Mouse (Mus musculus) forebrain, embryonic 14.5 days (tissue): ENCODE measurements around the gene Gm13090. TPM values are rescaled to one million over a fixed set of nuclear protein-coding genes. Genes with fewer than 3 reads are reported as not detected.

ENCODE experiments used
- ATAC-seq: fragments of 200-750 bp; cut with Nextera tagmentation; 2 replicates; pipeline ENCODE4 v1.8.0; 2017; ENCODE audit warnings: mild to moderate bottlenecking, moderate library complexity
- DNase-seq: peaks from one replicate; pipeline ENCODE4 v3.0.0-alpha.2; 2015; ENCODE audit warnings: low spot score
- H3K27ac ChIP-seq: fragments of 300-500 bp; sonication (generic); 2 replicates; pipeline ENCODE4 v1.5.1; 2014; ENCODE audit warnings: low read depth, mild to moderate bottlenecking, control low read depth, low read length, moderate library complexity
- H3K27me3 ChIP-seq: fragments of 300-500 bp; sonication (generic); replicated peaks from 2 replicates; pipeline ENCODE4 v1.6.1; 2014; ENCODE audit warnings: low read length, control low read depth, mixed read lengths; ENCODE audit not compliant: control insufficient read depth, insufficient read depth
- H3K36me3 ChIP-seq: fragments of 300-500 bp; sonication (generic); 2 replicates; pipeline ENCODE4 v1.6.1; 2014; ENCODE audit warnings: low read length, control low read depth; ENCODE audit not compliant: control insufficient read depth, insufficient read depth
- H3K4me1 ChIP-seq: fragments of 300-500 bp; sonication (generic); 2 replicates; pipeline ENCODE4 v1.6.1; 2014; ENCODE audit warnings: antibody characterized with exemption, low read length, control low read depth; ENCODE audit not compliant: control insufficient read depth, insufficient read depth
- H3K4me2 ChIP-seq: fragments of 300-500 bp; sonication (generic); 2 replicates; pipeline ENCODE4 v1.6.1; 2014; ENCODE audit warnings: mild to moderate bottlenecking, control low read depth, low read length
- H3K4me3 ChIP-seq: fragments of 300-500 bp; sonication (generic); 2 replicates; pipeline ENCODE4 v1.5.1; 2014; ENCODE audit warnings: low read depth, low read length, control low read depth
- H3K9ac ChIP-seq: fragments of 300-500 bp; sonication (generic); 2 replicates; pipeline ENCODE4 v1.6.1; 2014; ENCODE audit warnings: mild to moderate bottlenecking, low read length, control low read depth, moderate library complexity
- H3K9me3 ChIP-seq: fragments of 300-500 bp; sonication (generic); replicated peaks from 2 replicates; pipeline ENCODE4 v1.6.1; 2016; ENCODE audit warnings: low read length, control low read depth, mixed read lengths; ENCODE audit not compliant: control insufficient read depth
- WGBS: fragments of 180-500 bp; shearing (Covaris S2); extraction: QIAGEN DNeasy Blood & Tissue Kit; methylation state at CpG from one replicate; pipeline ENCODE4 v1.1.7; 2014; 5-methylcytosine and 5-hydroxymethylcytosine counted together
- polyA plus RNA-seq: library from polyadenylated mRNA; unstranded; fragments of >200 nt; fragmentation: Nextera tagmentation; extraction: Ambion mirVana; gene quantifications from 2 replicates; pipeline ENCODE4 v1.2.1, GENCODE M21; 2014

The Gm13090 gene
- polyA plus RNA-seq, 1 experiment from 2014 or later, result not detected

DNA sequence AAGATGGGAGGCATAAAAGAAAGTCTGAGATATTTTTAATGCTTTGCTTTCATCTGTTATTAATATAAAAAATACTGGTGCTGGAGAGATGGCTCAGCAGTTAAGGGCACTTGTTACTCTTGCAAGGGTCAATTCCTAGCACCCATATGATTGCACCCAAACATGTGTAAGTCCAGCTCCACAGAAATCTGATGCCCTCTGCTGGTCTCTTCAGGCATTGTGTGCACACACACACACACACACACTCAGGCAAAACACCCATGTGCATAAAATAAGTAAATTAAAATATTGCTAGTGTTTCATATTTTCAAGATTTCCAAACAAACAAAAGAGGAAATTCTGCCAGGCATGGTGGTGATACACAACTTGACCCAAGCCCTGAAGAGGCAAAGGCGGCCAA is 2.0 kb upstream of the Gm13090 start:
- DNase-seq (no peak), ATAC-seq (no peak)
- 90% methylated on average over 1 of the region's 1 CpGs for WGBS
- no peak overlapping the region for H3K9ac ChIP-seq
- no peaks in the 10 kb centered on the region for H3K27me3 ChIP-seq
- H3K4me1 ChIP-seq, result 0 out of 2 replicates have a peak, but pooled peaks cover 2% of the 10 kb centered on the region
- no peak overlapping the region for H3K4me2 ChIP-seq
- no peak overlapping the region for H3K4me3 ChIP-seq
- H3K9me3 ChIP-seq, result no peaks in the 10 kb centered on the region
- H3K27ac ChIP-seq, result no peak overlapping the region
- H3K36me3 ChIP-seq, result peaks cover 64% of the 10 kb centered on the region

DNA sequence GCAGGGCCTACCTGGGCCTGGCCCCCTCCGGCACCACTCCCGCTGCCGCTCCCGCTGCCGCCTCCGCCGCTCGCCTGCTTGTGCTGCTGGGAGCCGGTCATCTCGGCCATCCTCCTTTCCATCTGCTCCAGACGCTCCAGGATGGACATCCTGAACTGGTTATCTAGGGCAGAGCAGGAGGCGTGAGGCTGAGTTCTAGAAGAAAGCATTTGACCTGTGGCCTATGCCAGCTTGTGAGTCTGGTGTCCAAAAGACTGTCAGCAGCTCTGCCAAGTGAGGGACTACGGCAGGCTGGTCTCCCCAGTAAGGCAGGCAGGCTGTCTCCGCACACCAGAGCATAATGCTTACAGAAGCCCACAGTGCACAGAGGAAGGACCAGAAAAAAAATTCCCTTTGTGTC is 551 bp upstream of the Gm13090 start:
- ATAC-seq, result 0 out of 2 replicates have a peak, but pooled peaks have one; percentile 29
- peak overlapping the region; percentile 35; the same call in 1 of the 2 replicates for H3K27ac ChIP-seq
- H3K36me3 ChIP-seq, result peaks cover 53% of the 10 kb centered on the region
- DNase-seq, result no peak
- H3K9ac ChIP-seq, result 0 out of 2 replicates have a peak overlapping the region, but pooled peaks have one; percentile 8
- 90% methylated on average over 14 of the region's 14 CpGs for WGBS
- no peak overlapping the region for H3K4me2 ChIP-seq
- H3K27me3 ChIP-seq, result no peaks in the 10 kb centered on the region
- 0 out of 2 replicates have a peak, but pooled peaks cover 2% of the 10 kb centered on the region for H3K4me1 ChIP-seq
- H3K9me3 ChIP-seq, result no peaks in the 10 kb centered on the region
- H3K4me3 ChIP-seq, result no peak overlapping the region

- Histone ChIP-seq H3K4me2 (no peak overlapping the region), H3K4me1 (peaks cover 5% of the 10 kb centered on the region), H3K9ac (no peak overlapping the region), H3K27me3 (no peaks in the 10 kb centered on the region), H3K9me3 (no peaks in the 10 kb centered on the region), H3K4me3 (no peak overlapping the region), H3K27ac (no peak overlapping the region), H3K36me3 (peaks cover 17% of the 10 kb centered on the region)
- DNase-seq, result peak; percentile 40
- WGBS, result 25% methylated on average over 2 of the region's 2 CpGs
- no peak for ATAC-seq
Measured at GRCm38 (mm10) chr4:151095207-151095606, 5.8 kb downstream of the Gm13090 start.

DNA sequence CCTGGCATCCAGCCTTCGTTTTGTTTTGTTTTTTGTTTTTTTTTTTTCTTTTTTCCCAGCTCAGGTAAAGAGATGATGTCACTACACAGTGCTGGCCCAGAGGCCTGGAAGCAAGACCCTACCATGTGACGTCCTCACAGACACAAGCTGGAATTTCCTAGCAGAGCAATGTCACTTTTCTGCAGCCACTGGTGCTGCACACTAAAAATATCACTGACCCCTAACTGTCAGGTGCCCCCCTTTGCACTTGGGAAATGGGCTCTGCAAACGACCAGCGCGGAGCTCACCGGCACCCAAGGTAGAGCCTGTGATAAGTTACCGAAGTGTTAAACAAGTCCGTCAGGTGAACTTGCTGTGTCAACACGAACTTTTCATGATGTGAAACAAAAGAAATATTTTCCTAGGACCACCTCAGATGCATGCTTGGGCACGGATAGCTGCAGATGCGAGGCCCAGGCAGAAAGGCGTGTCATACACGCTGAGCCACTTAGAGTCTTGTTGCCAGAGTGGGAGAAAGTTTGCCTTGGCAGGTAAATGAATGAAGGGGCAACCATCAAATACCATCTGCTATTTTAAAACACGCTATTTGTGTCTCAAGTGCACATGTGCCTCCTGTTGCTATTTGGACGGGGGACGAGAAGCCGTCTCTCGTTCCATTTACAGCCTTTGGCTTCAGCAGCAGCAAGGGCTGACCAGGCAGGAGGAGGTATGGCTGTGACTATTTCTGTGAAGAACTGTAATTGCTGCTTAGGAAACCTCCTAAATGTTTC is 7.1 kb downstream of the Gm13090 start:
- ATAC-seq (no peak), DNase-seq (no peak)
- Histone ChIP-seq H3K9me3 (no peaks in the 10 kb centered on the region), H3K4me1 (peaks cover 5% of the 10 kb centered on the region), H3K4me2 (no peak overlapping the region), H3K9ac (no peak overlapping the region), H3K27me3 (no peaks in the 10 kb centered on the region), H3K27ac (no peak overlapping the region), H3K36me3 (peaks cover 17% of the 10 kb centered on the region), H3K4me3 (no peak overlapping the region)
- 82% methylated on average over 18 of the region's 18 CpGs for WGBS

DNA sequence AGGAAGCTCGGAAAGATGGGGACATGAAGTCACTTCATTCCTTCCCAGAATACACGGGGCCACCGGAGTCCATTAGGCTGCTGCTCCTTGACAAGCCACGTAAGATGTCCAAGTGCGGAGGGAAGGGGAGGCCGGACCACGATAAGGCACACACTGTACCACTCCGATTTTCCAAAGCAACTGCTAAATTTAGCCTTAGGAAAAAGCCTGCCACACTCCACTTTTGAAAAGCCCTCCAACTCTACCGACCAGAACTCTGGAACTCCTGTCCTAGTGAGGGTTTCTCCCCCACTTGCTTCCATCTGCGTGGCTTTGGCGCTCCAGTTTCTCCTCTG is 7.7 kb downstream of the Gm13090 start:
- 84% methylated on average over 11 of the region's 11 CpGs for WGBS
- DNase-seq (no peak), ATAC-seq (no peak)
- Histone ChIP-seq H3K4me1 (peaks cover 7% of the 10 kb centered on the region), H3K9me3 (no peaks in the 10 kb centered on the region), H3K4me2 (no peak overlapping the region), H3K36me3 (peaks cover 17% of the 10 kb centered on the region), H3K4me3 (no peak overlapping the region), H3K9ac (no peak overlapping the region), H3K27me3 (no peaks in the 10 kb centered on the region), H3K27ac (no peak overlapping the region)

DNA sequence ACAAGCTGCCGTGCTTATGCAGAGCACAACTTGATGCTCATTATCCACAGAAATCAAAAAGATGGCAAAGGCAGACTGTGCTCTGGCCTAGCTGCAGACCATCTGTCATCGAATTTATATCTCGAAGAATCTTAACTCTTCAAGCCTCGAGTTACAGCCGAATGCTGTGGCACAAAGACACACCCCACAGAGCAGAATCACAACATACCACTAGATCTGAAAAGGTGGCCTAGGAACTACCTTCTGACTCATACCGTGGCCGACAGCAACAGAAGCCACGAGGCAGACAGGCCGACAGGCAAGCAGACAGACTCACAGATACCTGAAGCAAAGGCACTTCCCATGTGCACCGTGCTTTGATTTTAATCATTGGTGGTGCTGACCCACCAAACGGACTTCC is 14.3 kb downstream of the Gm13090 start:
- peaks cover 34% of the 10 kb centered on the region for H3K4me1 ChIP-seq
- no peaks in the 10 kb centered on the region for H3K27me3 ChIP-seq
- no peak overlapping the region; the same call in 1 of the 2 replicates for H3K9ac ChIP-seq
- WGBS, result 77% methylated on average over 11 of the region's 11 CpGs
- H3K4me3 ChIP-seq, result no peak overlapping the region
- DNase-seq (peak; percentile 82), ATAC-seq (no peak)
- peak overlapping the region; percentile 19; the same call in 1 of the 2 replicates for H3K4me2 ChIP-seq
- H3K36me3 ChIP-seq, result no peaks in the 10 kb centered on the region
- H3K27ac ChIP-seq, result peak overlapping the region; percentile 72
- no peaks in the 10 kb centered on the region for H3K9me3 ChIP-seq

DNA sequence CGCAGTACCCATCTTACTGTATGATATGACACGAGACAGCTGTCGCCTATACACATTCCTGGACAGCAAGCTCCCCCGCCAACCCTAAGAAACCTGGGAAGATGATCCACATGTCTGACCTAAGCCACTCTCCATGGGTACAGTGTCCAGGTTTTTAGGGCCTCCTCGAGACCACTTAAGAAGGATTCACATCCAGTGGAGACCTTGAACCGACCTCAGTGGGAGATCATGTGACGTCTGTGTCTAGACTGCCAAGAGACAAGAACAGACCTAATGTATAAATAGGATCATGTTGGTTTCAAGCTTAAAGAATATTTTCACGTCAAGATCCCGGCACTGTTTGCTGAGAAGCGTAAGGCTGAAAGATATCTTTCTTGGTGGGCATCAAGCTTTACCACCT is 14.8 kb downstream of the Gm13090 start:
- Histone ChIP-seq H3K27ac (peak overlapping the region; percentile 72), H3K4me2 (peak overlapping the region; percentile 19; the same call in 1 of the 2 replicates), H3K4me3 (no peak overlapping the region), H3K4me1 (peaks cover 34% of the 10 kb centered on the region), H3K9me3 (no peaks in the 10 kb centered on the region), H3K36me3 (no peaks in the 10 kb centered on the region), H3K9ac (no peak overlapping the region; the same call in 1 of the 2 replicates), H3K27me3 (no peaks in the 10 kb centered on the region)
- ATAC-seq (no peak), DNase-seq (no peak)
- WGBS, result 84% methylated on average over 10 of the region's 10 CpGs

DNA sequence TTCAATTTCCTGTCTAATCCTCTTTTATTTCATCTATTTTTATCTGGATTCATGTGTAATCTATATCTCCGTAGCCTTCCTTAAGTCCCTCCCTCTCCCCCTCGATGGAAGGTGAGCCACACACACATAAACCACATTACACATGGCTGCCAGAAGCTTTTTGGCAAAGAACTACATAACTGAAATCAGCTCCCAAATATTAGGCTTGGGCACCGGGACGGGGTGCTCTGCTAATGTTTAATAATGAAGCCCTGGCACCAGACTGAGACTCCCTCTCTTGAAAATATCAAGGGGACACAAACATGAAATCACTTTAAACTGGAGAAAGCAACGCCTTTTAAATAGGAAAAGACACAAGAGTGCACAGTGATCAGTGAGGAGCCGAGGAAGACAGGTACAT is 16.5 kb downstream of the Gm13090 start:
- Histone ChIP-seq H3K4me2 (peak overlapping the region; percentile 72), H3K4me3 (peak overlapping the region; percentile 89), H3K27ac (0 out of 2 replicates have a peak overlapping the region, but pooled peaks have one; percentile 41), H3K4me1 (peaks cover 29% of the 10 kb centered on the region), H3K9me3 (no peaks in the 10 kb centered on the region), H3K27me3 (no peaks in the 10 kb centered on the region), H3K36me3 (no peaks in the 10 kb centered on the region), H3K9ac (0 out of 2 replicates have a peak overlapping the region, but pooled peaks have one; percentile 17)
- ATAC-seq (no peak), DNase-seq (no peak)
- 48% methylated on average over 6 of the region's 6 CpGs for WGBS

DNA sequence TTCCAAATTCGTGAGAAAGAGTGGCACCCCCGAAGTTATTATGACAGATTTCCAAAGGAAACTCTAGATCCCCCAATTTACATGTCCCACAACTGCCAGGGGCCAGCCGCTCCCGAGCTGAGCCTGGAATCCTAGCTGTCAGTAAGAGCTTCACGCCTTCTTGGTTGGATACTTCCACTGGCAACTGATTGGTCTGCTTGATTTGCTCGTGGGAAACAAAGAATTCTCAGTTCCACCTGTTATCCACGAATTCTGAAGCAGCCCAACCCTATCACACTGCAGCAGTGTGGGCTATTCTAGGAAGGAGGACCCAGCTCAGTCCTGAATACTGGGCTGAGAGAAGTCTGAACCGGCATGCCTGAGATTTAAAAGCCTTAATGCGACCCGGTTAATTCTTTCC is 17.1 kb downstream of the Gm13090 start:
- H3K4me1 ChIP-seq, result peaks cover 29% of the 10 kb centered on the region
- 17% methylated on average over 10 of the region's 10 CpGs for WGBS
- DNase-seq, result peak; percentile 65
- peak overlapping the region; percentile 89 for H3K4me3 ChIP-seq
- peak overlapping the region; percentile 94 for H3K9ac ChIP-seq
- H3K27ac ChIP-seq, result peak overlapping the region; percentile 77
- no peak for ATAC-seq
- H3K27me3 ChIP-seq, result no peaks in the 10 kb centered on the region
- no peaks in the 10 kb centered on the region for H3K9me3 ChIP-seq
- H3K4me2 ChIP-seq, result peak overlapping the region; percentile 72
- peaks cover 3% of the 10 kb centered on the region; the same call in 1 of the 2 replicates for H3K36me3 ChIP-seq
